Mouse (Mus musculus) testis, postnatal 10 days (tissue): ENCODE measurements around the gene Medag.

Source experiments
- DNase-seq: peaks from one replicate; pipeline ENCODE4 v3.0.0; 2021; ENCODE audit warnings: low spot score

The Medag gene

GRCm38 (mm10) chr5:149411509-149412193, at the start of gene Medag:
Gene Medag, plus strand, starts transcription at chr5:149411749.
- peak; percentile 71 for DNase-seq

DNA sequence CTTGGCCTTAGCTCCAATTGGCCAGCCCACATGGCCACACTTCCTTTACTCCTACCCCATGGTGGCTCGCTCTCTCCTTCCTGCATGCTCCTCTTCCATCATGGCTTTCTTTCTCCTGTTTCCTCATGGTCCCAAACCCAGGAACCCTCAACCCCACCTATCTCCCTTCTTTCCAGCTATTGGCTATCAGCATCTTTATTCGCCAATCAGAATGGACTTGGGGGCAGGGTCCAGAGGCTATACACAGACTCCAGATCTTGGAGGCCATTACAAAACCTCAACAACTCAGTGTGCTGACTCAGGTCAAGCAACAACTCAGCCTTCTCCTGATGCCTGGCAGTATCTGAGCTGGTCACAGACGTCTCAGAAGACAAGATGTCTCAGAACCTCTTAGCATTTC, 48.9 kb upstream of the Medag start:
- DNase-seq: no peak

DNA sequence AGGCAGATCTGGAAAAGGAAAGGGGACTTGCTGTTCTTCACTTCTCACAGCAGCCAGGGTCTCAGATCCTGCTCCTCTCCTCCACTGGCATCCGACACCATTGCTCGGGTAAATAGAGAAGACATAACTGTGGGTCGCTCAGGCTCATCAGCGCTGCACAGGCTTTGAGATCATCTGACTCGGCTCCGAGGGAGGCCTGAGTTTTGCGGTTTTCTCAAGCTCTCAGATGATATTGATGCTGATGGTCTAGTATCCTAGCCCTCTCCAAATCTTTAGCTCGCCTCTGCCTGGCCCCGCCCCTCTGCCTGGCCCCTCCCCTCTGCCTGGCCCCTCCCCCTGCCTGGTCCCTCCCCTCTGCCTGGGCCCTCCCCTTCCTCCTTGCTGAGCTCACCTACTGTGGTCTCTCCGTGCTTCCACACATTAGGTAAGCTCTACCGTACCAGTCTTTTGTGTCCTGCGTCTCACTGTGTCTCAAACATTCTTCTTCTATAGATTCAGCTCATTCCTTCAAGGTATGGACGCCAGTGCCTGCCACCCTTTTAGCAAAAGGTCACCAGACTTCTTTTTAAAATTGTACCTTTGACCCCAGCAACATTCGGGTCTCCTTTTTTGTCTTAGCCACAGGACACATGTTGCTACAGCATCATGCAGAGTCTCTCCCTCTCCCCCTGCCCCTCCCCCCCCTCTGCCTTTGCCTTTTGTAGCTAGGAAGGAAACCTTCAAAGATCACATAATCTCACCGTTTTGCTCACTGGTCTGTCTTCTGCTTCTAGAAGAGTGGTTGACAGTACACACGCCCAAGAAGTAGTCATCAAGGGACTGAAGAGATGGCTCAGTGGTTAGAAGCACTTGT, 47.4 kb upstream of the Medag start:
- no peak for DNase-seq

GRCm38 (mm10) chr5:149367011-149367410, 44.5 kb upstream of the Medag start:
- no peak for DNase-seq

- no peak for DNase-seq
Measured at GRCm38 (mm10) chr5:149367544-149368466, 43.7 kb upstream of the Medag start.

- no peak for DNase-seq
Measured at GRCm38 (mm10) chr5:149368575-149369312, 42.8 kb upstream of the Medag start.

- no peak for DNase-seq
Measured at GRCm38 (mm10) chr5:149369373-149370035, 42.0 kb upstream of the Medag start.

- no peak for DNase-seq
Measured at GRCm38 (mm10) chr5:149372018-149372417, 39.5 kb upstream of the Medag start.

GRCm38 (mm10) chr5:149373224-149373623, 38.3 kb upstream of the Medag start:
- no peak for DNase-seq

DNA sequence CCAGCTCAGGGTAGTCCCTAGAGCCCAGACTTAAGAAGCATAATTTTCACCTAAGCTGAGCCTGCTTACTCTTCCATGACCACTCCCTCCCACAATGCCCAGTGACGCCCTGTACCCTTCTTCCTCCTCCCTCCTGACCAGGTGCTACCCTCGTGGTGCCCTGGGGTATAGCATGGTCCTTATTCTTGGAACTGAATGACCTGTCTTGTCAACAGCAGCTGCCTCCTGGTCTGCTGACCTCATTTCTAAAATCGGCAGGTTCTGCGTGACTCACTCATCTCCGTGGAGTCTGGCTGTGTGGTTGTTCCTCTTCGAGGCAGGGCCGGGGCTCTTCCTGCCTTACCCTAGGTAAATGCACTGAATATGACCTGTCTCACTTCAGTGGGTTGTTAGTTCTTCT, 37.5 kb upstream of the Medag start:
- DNase-seq: no peak

- DNase-seq: no peak
Measured at GRCm38 (mm10) chr5:149375074-149375888, 36.3 kb upstream of the Medag start.

DNA sequence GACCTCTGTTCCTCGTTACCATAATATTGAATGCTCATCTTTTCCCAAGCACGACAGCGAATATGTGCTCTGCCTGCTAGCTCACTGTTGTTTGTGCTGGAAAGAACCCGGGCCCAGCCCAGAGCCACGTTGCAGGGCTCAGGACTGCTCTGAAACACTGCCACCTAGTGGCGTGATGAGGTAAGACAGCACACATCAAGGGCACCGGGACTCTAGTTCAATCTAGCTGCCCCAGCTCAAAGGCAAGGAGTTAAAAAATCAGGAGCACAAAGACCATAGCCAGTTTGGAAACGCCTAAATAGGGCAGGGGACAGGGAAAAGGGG, 35.7 kb upstream of the Medag start:
- DNase-seq: peak; percentile 92

DNA sequence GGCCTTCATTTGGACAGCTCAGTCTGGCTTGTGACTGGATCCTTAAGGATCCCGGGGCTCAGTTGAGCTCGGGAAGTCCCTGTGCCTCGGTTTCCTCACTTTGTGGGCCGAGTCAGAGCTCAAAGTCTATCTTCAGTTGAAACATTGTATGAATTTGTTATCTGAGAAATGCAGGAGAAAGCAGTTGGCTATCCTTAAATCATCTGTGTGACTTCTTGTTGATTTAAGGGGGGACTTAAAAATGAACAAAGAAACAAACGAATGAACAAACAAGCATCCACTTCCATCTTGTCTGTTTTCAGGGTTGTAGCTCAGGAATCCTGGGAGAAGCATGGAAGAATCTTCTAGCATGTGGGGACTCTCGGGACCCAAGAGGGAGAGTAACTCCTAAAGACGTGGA, 35.2 kb upstream of the Medag start:
- no peak for DNase-seq

DNA sequence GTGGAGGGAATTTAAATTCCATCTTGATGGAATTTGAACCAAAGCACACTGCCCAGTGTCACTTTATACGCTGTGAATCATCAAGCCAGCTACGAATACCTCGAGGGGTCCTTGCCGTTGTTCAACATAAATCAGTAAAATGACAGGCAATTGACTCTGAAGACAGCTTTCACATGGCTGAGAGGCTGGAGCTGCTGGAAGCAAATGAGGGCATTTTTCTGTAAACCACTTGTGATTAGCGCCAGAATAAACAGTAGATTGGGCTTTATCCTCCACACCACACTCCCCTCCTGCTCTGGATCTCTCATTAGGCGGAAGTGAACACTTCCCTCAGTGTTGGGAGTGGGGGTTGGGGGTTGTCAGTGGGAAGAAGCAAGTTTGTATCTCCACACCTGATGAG, 34.3 kb upstream of the Medag start:
- no peak for DNase-seq

GRCm38 (mm10) chr5:149378566-149378965, 33.0 kb upstream of the Medag start:
- no peak for DNase-seq

- DNase-seq: no peak
Measured at GRCm38 (mm10) chr5:149379131-149379784, 32.3 kb upstream of the Medag start.

- DNase-seq: no peak
Measured at GRCm38 (mm10) chr5:149379861-149380260, 31.7 kb upstream of the Medag start.

GRCm38 (mm10) chr5:149380388-149380916, 31.1 kb upstream of the Medag start:
- DNase-seq: no peak

- DNase-seq: no peak
Measured at GRCm38 (mm10) chr5:149381948-149382347, 29.6 kb upstream of the Medag start.

- no peak for DNase-seq
Measured at GRCm38 (mm10) chr5:149382601-149383000, 28.9 kb upstream of the Medag start.
